Mouse (Mus musculus): Measurements from ENCODE around the gene Ckm. TPM values are rescaled to one million over a fixed set of nuclear protein-coding genes. Genes with fewer than 3 reads are reported as not detected.
A peak's percentile ranks its signal among the peaks of the same experiment; 100 is the strongest.

Ckm gene
- total RNA-seq, 2 experiments from 2014 or later: 34,344 to 35,305 TPM

DNA sequence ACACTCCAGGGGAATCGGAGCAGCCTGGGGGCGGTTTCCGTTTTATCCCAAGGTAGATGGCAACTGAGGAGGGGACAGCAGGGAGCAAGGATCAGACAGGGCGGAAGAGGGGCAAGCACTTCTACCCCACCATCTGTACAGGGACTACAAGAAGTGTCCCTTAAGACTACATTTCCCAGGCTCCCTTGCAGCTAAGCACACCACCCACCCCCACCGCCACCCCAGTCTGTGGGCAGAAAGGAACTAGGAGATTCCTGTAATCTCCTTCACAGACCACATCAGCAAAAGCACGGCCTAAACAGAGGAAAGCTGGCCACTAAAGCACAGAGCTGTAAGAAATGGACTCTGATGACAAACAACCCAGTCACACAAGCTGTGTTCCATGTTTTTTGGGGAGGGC lies 21.8 kb downstream of the Ckm start:
- no peak for DNase-seq
- intact Hi-C loops (cut with DNase I; ENCODE audit: low total_unique reads): no loop called here

- intact Hi-C loops (cut with DNase I; ENCODE audit: low total_unique reads): no loop called here
- DNase-seq: no peak
Measured at GRCm38 (mm10) chr7:19426888-19427287, 22.3 kb downstream of the Ckm start.

DNA sequence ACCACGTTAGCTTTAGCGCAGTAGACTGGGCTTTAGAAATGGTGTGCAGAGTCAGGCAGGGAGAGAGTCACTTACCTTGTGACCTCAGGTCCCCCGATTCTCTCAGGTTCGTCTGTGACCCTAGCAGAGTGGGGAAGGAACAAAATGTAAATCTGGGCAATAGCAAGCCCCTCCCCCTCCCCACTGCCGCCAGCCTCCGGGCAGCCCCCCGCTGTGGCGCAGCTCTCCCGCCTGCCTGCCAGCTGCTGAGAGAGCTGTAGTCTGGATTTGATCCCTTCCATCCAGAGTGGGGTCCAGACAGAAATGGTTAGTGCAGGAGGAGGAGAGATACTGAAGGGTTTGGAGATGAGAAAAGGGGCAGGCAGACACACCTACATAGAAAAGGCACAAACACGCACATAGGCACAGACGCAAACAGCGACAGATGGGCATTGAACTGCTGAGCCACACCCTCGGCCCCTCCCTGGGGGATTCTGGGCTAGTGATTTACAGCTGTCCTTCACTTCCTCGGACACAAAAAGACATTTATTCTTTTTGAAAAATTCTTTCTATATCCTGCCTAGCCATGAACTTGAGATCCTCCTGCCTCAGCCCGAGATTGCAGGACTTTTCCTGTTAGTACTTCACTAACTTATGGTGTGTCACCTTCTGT lies 23.5 kb downstream of the Ckm start:
- intact Hi-C loops (cut with DNase I; ENCODE audit: low total_unique reads): no loop called here
- no peak for DNase-seq

DNA sequence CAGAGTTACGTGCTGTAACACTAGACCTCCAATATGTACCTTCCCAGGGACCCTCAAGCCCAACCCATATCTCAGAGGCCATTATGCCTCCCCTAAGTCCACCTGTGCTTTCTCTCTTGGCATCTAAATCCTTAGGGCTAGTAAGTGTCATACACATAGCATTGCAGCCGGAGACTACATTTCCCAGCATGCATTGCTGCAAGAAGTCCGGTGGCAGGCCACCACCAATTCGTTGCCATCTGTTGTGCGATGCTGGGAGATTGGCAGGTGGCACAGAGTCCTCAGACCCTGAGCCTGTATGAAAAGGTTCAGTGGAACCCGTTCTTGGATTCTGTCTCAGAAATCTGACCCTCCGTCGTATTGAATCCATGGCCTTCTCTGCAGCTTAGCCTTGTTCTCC lies 25.1 kb downstream of the Ckm start:
- no peak for DNase-seq
- intact Hi-C loops (cut with DNase I; ENCODE audit: low total_unique reads): no loop called here

DNA sequence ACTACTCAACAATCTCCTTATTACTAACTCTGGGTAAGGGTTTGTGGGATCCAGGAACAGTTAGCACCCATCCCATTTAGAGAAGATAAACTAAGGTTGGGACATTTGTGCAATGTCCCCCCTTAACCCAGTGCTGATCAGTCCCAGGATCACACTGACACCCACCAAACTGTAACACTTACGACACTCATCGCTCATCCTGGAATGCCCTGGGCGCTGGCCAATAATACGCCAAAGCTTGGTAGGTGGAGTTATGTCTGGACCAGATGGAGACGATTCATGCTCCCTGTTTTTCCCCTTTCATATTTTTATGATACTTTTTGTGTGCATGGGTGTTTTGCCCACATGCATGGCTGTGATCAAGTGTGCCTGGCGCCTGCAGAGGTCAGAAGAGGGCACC lies 25.8 kb downstream of the Ckm start:
- no peak for DNase-seq
- intact Hi-C loops (cut with DNase I; ENCODE audit: low total_unique reads): no loop called here

GRCm38 (mm10) chr7:19432475-19432874 lies 27.9 kb downstream of the Ckm start:
- DNase-seq: no peak
- intact Hi-C loops (cut with DNase I; ENCODE audit: low total_unique reads): no loop called here

- intact Hi-C loops (cut with DNase I; ENCODE audit: low total_unique reads): no loop called here
Measured at GRCm38 (mm10) chr7:19436276-19436675, 31.7 kb downstream of the Ckm start.

DNA sequence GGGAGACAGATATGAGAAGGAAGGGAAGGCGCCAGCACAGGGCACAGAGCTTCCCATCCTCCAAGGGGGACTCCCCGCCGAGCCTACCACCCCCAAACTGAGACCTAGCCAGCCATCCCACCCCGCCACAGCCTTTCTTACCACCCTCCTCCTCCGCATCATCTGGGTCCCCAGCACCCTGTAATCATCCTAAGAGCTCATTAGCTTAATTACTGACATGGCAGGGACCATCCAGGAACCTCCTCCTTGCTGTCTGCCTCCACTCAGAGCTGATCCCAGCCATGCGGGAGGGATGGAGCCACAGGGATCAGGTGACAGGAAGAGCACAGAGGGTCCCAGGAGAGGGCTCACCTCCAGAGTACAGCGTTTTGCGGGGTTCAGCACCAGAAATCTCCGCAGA lies 32.5 kb downstream of the Ckm start:
- intact Hi-C loops (cut with DNase I; ENCODE audit: low total_unique reads): no loop called here
- no peak for DNase-seq

More at GRCm38 (mm10) chr7:19436276-19436675, 31.7 kb downstream of the Ckm start:
- DNase-seq: no peak

- DNase-seq: no peak
- intact Hi-C loops (cut with DNase I; ENCODE audit: low total_unique reads): no loop called here
Measured at GRCm38 (mm10) chr7:19441448-19442091, 37.0 kb downstream of the Ckm start.

GRCm38 (mm10) chr7:19443344-19443743 lies 38.8 kb downstream of the Ckm start:
- peak; percentile 78 for DNase-seq
- intact Hi-C loops (cut with DNase I; ENCODE audit: low total_unique reads): no loop called here

GRCm38 (mm10) chr7:19444801-19445200 lies 40.2 kb downstream of the Ckm start:
- intact Hi-C loops (cut with DNase I; ENCODE audit: low total_unique reads): loop anchor here (5.0 kb wide), 1 partner anchor 48 kb away; no protein-coding TSS in a partner anchor

GRCm38 (mm10) chr7:19447689-19448088 lies 43.1 kb downstream of the Ckm start:
- intact Hi-C loops (cut with DNase I; ENCODE audit: low total_unique reads): loop anchor here (5.0 kb wide), 1 partner anchor 50 kb away; no protein-coding TSS in a partner anchor

More at GRCm38 (mm10) chr7:19444801-19445200, 40.2 kb downstream of the Ckm start:
- DNase-seq: no peak

DNA sequence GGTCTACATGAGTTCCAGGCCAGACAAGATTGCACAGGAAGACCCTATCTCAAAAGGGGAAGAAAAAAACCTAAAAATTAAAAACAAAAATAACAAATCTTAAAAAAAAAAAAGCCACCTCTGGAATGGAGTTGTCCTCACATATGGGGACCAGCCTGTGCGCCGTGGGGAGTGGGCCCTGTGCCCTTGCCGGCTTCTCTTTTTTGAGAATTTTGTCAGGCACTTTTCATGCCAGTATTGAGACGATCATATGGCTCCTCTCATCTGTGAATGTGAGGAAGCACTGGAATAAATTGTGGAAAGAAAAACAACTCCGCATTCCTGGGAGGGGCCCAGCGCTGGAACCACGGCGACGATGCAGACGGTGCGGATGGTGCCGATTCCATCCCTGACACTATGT lies 44.6 kb downstream of the Ckm start:
- intact Hi-C loops (cut with DNase I; ENCODE audit: low total_unique reads): loop anchor here (5.0 kb wide), 1 partner anchor 52 kb away; no protein-coding TSS in a partner anchor
- no peak for DNase-seq

More at GRCm38 (mm10) chr7:19447689-19448088, 43.1 kb downstream of the Ckm start:
- DNase-seq: no peak

DNA sequence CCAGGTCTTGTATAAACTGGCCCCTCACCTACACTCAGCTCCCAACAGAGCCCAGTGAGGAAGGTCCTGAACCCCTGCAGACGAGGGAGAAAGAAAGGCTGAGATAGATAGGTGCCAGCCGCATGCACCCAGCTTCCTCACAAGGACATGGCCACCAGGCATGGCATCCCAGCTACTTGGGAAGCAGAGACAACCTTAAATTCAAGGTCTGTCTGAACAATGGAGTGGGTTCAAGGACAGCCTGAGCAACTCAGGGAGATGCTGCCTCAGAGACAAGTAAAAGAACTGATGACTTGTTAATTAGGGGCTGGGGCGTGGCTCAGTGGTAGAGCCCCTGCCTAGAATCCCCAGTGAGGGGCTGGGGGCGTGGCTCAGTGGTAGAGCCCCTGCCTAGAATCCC lies 50.6 kb downstream of the Ckm start:
- no peak for DNase-seq
- intact Hi-C loops (cut with DNase I; ENCODE audit: low total_unique reads): no loop called here

- intact Hi-C loops (cut with DNase I; ENCODE audit: low total_unique reads): no loop called here
- no peak for DNase-seq
Measured at GRCm38 (mm10) chr7:19455819-19456495, 51.4 kb downstream of the Ckm start.

DNA sequence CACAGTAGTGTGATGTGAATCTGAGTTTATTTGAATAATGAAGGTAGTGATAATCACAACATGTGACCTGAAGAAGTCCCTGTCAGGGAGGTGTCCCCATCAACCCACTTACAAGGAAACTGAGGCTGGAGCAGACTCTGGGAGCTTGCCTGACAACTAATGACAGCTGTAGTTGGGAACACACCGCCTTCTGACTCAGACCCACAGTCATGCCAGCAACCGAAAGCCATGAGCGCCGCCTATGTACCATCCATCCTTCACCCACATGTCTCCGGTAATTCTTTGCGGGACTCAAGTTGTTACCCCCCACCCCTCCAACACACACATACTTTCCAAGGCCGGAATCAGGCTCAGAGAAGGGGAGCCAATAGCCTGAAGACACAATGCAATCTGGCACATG lies 52.1 kb downstream of the Ckm start:
- intact Hi-C loops (cut with DNase I; ENCODE audit: low total_unique reads): no loop called here
- DNase-seq: no peak

GRCm38 (mm10) chr7:19457414-19458071 lies 53.0 kb downstream of the Ckm start:
- intact Hi-C loops (cut with DNase I; ENCODE audit: low total_unique reads): no loop called here
- DNase-seq: no peak

DNA sequence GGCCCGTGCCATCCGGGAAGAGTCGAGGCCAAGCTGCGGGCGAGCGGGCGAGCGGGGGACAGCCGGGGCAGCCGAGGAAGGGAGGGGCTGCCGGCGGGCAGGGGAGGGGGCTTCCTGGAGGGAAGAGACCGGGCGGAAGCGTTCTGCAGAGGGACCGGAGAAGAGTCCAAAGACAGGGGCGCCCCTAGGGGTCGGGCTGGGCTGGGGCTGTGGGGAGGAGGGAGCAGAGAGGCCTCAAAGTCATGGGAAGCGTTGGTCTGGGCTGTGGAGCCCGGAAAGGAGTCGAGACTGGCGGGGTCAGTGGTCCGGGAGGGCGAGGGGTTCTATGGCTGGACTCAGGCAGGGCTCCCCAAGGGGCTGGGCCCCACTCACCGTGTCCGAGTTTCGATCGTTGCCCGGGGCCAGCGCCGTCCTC lies 53.5 kb downstream of the Ckm start:
- intact Hi-C loops (cut with DNase I; ENCODE audit: low total_unique reads): no loop called here
- peak; percentile 67 for DNase-seq

DNA sequence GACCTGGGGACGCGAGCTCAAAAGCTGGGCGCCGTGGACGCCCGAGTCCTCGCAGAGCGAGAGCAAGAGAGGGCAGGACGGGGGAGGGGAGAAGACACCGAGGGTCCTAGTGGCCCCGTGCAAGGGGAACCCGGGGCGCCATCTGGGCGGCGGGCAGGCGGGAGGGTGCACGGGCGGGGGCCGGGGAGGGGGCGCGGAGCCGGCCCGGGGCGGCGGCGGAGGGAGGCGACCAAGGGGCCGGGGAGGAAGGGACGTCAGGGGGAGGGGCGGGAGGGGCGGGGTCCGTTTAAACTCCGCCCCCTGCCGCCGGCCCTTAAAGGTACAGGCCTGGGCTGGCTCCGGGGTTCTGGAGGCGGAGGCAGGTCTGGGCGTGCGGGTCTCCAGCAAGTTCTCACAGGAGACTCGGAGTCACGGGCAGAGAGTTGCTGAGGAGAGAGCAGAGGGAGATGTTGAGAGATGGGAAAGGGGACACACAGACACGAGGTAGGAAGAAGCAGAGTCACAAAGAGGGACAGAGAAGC lies 54.1 kb downstream of the Ckm start, which contains the start of gene Mark4:
Mark4 (minus strand) TSS at position 231 of the 521 bp plus-strand sequence.
- DNase-seq: peak; percentile 80
- intact Hi-C loops (cut with DNase I; ENCODE audit: low total_unique reads): no loop called here

Measured in gastrocnemius, postnatal 14 days (tissue).